Mouse (Mus musculus) erythroblast, embryonic 14.5 days (primary cell): ENCODE results near the gene Myocd.

Experiments used
- GATA1 ChIP-seq: IDR thresholded peaks from 2 replicates; pipeline ENCODE4 v1.6.1; 2012; ENCODE audit warnings: low read length, inconsistent platforms, mixed read lengths
- TAL1 ChIP-seq: IDR thresholded peaks from 3 replicates; pipeline ENCODE4 v1.6.1; 2012; ENCODE audit warnings: low read length, inconsistent platforms, mixed read lengths

GRCm38 (mm10) chr11:65197280-65197679, 72.5 kb downstream of the Myocd start:
- no peak for TF ChIP-seq GATA1
- no peak for TF ChIP-seq TAL1
